Comparison of ENCODE assay signal across 22 mouse cellular contexts in genomic region chr8:64619661-64620060, GRCm38 (mm10).
"Had no signal": no experiment of that assay in that cellular context is flagged by ENCODE, and none has a peak within 500 bp of the region (broad histone marks: within the 10 kb centered on the region; RNA-seq: fewer than 3 reads in every experiment).

No protein-coding gene starts in this region.

- H3K9me3 ChIP-seq: limb, embryonic 12.5 days; limb, embryonic 15.5 days; midbrain, embryonic 15.5 days; neural tube, embryonic 12.5 days; neural tube, embryonic 15.5 days had no signal

- H3K4me1 ChIP-seq: limb, embryonic 12.5 days; limb, embryonic 15.5 days; neural tube, embryonic 12.5 days had no signal

- DNase-seq: kidney, postnatal 36 days; layer of hippocampus, adult 9-11 months; left cerebral cortex, postnatal 4 days; liver, postnatal 0 days; lung, embryonic 14.5 days; right cerebral cortex, adult 18-20 months; right cerebral cortex, postnatal 14 days; right cerebral cortex, postnatal 4 days; thymus, adult 18-20 months; thymus, postnatal 36 days had no signal

- H3K27ac ChIP-seq: kidney, postnatal 0 days; limb, embryonic 12.5 days; limb, embryonic 15.5 days; liver, embryonic 14.5 days; macrophage; midbrain, embryonic 12.5 days; neural tube, embryonic 12.5 days; neural tube, embryonic 15.5 days; stomach, postnatal 0 days had no signal

- H3K4me2 ChIP-seq: limb, embryonic 12.5 days; limb, embryonic 15.5 days; liver, embryonic 11.5 days; lung, embryonic 14.5 days; midbrain, embryonic 12.5 days; midbrain, embryonic 15.5 days; neural tube, embryonic 12.5 days; neural tube, embryonic 15.5 days had no signal

- ATAC-seq: liver, postnatal 0 days; lung, postnatal 0 days had no signal

- H3K9ac ChIP-seq: limb, embryonic 12.5 days; limb, embryonic 15.5 days; liver, embryonic 14.5 days; liver, postnatal 0 days; lung, embryonic 14.5 days; midbrain, embryonic 12.5 days; midbrain, embryonic 15.5 days; neural tube, embryonic 12.5 days; neural tube, embryonic 15.5 days had no signal

- H3K27me3 ChIP-seq: limb, embryonic 12.5 days; limb, embryonic 15.5 days; midbrain, embryonic 12.5 days; midbrain, embryonic 15.5 days; neural tube, embryonic 12.5 days; neural tube, embryonic 15.5 days had no signal

- H3K4me3 ChIP-seq: limb, embryonic 12.5 days; limb, embryonic 15.5 days; midbrain, embryonic 12.5 days; midbrain, embryonic 15.5 days; neural tube, embryonic 12.5 days; neural tube, embryonic 15.5 days had no signal
